Mouse (Mus musculus) gastrocnemius, adult 18-20 months (tissue): ENCODE measurements around the gene Gm28230. TPM values are rescaled to one million over a fixed set of nuclear protein-coding genes. Genes with fewer than 3 reads are reported as not detected.

Source experiments
- DNase-seq: peaks from one replicate; pipeline ENCODE4 v3.0.0; 2021; ENCODE audit warnings: low spot score
- total RNA-seq, 2 experiments: library from RNA; stranded (reverse); gene quantifications; 2 replicates each; pipeline ENCODE4 v1.2.3; 2021

Gm28230 gene
- total RNA-seq, 2 experiments from 2014 or later = 0.07 to 0.19 TPM

DNA sequence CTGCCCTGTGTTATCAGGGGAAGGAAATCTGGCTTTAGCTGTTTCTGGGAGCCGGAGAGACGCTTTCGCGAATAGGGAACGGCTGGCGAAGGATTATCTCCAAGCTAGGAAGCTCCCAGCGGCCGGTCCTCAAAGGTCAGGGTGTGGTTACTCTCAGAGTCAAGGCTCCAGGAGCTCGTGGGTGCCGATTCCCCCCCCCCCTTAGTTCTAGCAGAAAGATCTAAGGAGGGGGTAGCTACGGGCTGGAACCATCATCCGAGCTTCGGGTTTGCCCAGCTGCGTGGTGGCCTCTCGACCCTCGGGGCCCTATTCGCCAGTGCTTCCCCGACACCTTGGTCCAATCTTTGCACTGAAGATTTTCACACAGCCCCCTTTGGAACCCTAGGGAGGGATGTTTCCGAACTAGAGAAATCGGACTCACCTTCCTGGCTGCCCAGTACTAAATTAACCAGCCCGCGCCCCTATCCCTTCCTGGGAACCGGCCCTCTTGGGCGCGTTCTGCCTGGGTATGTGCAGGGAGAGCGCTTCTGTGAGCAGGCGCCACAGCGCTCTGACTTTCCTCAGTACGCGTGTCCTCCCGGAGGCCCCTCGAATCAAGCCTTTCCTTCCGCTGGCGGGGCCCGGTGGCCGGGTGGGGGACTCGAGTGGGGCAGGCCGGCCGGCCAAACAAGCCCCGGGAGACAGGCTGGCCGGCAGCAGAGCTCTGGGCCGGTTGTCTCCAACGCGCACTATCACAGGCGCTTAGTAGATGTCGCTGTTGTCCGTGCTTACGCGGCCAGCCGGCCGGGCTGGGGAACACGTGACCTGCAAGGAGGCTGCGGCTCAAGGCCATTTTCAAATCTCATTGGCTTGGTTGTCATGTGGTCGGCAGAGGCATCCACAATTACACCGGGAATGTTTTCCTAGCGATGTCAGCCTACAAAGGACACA, 35.2 kb upstream of the Gm28230 start, which contains the start of gene Hoxd10:
TSS of gene Hoxd10 (plus strand) at position 903 of the 930 bp plus-strand sequence.
- peak; percentile 82 for DNase-seq

GRCm38 (mm10) chr2:74691995-74692807, 34.3 kb upstream of the Gm28230 start:
- no peak for DNase-seq

GRCm38 (mm10) chr2:74692808-74693431, 33.6 kb upstream of the Gm28230 start:
- DNase-seq = no peak

GRCm38 (mm10) chr2:74693432-74693827, 33.1 kb upstream of the Gm28230 start:
- no peak for DNase-seq

- no peak for DNase-seq
These were observed 32.5 kb upstream of the Gm28230 start for GRCm38 (mm10) chr2:74694066-74694465.

DNA sequence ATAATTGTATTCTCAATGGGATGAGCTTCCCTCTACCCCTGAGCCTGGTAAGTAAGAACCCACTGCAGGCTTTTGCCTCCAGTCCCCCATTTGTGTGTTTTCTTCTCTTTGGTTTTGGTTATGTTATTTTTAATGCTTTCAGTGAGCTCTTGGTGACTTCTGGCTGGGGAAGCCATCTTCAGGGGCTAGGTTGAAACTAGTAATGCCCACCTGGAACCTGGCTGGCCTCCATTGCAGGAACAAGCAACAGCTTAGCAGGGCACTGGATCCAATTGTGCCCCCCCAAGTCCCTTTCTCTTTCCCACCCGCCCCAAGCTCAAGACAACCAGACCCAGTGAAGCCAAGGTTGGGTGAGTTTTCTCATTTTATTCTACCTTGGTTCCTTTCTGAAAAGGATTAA, 31.1 kb upstream of the Gm28230 start:
- DNase-seq = no peak

DNA sequence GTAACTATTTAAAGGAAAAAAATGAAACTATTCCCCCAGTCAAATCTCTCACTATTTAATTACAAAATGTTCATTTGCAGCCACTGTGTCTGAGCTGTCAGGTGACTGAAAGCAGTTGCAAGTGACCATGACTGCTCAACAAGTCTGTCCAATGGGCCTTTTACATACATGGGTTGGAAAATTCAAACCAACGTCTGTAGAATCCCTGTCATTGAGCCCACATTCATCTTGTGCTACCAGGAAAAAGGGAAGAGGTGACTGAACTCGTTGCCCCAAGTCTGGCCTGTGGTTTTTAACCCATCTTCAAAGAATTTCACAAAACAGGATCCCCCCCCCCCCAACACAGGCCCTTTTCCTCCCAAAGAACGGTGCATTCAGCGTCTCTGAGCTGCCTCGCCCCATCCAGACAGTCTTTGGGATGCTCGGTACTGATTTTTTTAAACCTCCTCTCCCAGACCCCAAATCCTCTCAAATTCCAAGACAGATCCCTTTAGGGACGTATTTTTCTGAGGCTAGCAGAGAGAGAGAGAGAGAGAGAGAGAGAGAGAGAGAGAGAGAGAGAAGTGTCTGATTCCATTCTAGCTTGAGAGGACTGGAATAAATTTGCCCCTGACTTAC, 30.6 kb upstream of the Gm28230 start:
- DNase-seq = no peak

DNA sequence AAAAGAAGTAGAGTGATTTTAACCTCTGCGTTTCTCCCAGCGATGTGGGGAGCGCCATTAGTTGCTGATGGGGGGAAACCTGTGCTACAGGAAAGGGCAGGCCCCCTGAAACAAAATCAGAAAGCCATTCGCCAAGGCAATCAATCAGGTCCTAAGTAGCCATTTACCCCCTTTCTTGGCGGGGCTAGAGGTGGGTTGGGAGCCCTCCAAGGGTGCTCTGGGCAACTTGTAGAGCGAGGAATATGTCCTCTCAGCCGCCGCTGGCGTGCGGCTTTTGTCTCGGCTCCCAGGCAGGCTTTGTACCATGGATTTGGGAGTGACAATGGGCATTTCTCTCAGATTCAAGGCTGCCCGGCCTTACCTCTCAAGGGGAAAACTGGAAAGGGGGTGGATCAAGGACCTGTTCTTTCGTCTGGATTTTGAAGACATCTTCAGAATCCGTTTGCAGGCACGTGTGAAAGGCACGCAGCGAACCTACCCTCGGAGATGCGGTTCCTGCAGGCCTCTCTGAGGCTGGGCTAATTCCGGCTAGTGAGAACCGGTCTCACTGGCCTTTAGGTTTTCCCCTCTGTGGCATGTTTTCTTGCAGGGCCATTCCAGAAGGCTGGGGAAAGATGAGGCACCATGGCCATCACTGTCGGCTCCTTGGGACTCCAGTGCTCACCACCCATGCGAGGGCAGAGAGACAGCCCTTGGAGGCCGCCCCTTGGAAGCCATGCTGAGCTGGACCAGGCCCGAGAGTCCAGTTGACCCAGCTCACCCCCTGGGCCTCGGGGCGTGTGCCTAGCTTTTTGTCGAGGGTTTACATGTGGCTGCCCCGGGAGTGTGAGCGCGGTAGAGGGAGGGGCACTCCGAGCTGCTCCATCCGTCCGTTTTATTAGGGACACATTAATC, 29.8 kb upstream of the Gm28230 start:
- DNase-seq = no peak

DNA sequence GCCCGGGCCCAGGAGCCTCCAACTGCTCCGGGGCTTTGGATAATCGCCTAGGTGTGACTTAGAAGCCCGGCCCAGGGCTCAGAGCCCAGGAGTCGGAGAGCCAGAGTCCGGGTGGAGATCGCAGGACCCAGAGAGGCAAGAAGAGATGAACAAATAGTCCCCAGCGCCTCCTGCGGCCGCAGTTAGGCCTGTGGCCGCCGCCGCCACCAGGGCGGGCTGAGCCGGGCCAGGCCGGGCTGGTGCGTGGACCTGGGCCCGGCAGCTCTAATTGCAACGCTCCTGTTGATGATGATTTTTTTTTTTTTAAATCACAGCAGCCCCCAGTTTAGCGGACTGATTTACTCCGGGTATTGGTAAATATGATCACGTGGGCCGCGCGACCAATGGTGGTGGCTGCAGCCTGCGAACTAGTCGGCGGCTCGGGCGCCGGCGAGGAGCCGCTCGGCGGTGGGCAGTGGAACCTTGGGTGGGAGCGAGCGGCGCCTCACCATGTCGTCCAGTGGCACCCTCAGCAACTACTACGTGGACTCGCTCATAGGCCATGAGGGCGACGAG, 28.9 kb upstream of the Gm28230 start, which contains the start of gene Hoxd9:
TSS of gene Hoxd9 (plus strand) at position 161 of the 555 bp plus-strand sequence.
- peak; percentile 76 for DNase-seq

DNA sequence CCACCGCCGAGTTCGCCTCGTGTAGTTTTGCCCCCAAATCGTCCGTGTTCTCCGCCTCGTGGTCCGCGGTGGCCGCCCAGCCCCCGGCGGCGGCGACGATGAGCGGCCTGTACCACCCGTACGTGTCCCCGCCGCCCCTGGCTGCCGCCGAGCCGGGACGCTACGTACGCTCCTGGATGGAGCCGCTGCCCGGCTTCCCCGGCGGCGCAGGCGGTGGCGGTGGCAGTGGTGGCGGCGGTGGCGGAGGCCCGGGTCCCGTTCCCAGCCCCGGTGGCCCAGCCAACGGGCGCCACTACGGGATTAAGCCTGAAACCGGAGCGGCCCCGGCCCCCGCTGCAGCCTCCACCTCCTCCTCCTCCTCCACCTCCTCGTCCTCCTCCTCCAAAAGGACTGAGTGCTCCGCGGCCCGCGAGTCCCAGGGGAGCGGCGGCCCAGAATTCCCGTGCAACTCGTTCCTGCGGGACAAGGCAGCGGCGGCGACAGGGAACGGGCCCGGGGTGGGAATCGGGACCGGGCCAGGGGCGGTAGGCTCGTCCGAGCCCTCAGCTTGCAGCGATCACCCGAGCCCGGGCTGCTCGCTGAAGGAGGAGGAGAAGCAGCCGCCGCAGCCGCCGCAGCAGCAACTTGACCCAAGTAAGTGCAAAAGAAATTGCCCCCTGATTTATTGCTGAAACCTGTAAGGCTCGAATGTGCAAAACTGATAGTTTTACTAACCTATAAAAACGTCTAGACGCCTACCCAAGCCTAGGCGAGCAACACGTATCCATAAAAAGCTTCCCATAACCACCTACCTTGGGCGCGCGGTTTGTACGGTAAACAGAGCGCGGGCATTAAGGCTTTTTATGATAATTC, 28.1 kb upstream of the Gm28230 start:
- peak; percentile 60 for DNase-seq

GRCm38 (mm10) chr2:74699053-74699430, 27.5 kb upstream of the Gm28230 start:
- DNase-seq = no peak

DNA sequence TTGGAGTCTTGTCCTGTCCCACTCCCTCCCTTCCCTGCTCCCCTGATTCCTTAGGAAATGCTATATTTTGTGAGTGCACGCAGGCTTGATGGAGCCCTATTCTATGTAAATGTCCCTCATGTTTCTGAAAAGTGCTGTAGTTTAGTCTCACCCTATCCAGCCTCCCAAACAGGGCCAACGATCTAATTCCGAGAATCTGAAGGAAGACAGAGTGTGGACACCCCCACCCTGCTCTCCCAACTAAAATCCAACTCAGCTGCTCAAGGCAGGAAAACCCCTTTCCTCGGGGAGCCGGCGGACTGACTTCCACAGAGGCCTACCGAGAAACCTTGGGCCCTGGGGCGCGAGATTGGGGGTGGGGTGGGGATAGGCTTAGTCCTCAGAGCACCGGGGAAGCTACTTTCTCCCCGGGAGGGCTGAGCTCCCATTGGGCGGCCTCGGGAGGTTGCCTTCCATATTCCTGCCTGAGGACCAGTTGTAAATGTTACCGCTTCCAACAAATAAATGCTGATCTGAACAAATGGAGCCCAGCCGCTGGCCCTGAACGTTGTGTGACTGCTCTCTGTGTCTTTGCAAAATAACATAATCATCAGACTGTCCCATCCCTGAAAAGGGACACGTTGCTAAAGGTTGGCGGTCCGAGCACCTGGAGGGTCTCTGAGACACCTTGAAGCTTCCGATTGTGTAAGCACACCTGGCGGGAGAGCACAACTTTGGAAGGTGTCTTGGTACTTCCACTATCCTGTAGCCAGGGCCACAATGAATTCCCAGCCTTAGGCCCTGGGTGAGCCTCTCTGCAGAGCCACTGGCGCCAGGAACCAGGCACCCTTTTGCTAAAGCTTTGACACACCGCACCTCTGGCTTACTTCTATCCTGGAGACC, 26.6 kb upstream of the Gm28230 start:
- DNase-seq = no peak

DNA sequence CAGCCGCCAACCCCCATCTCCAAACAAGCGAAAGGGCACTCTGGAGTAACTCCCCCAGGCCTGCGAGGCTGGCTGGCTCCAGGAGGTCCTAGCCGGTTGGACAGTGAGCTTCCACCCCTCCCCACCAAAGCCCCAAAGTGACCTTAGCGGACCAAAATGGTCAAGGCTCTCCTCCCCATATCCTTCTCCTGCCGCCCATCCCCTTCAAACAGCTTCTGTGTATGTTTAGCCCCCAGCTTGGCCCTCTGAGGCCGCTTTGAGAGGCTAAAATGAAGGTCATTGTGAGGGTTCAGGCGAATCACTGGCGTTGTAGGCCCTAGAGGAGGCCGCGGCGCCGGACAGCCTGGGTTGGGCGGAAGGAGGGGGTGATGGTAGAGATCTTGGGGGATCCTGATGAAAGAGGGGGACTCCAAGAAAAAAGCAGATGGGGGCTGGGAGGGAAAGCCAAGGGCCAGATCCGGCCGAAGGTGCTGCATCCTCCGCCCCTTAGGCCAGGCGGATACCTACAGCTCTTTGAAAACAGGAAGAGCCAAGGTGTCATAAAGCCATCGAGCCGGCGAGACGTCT, 25.9 kb upstream of the Gm28230 start:
- DNase-seq = no peak

DNA sequence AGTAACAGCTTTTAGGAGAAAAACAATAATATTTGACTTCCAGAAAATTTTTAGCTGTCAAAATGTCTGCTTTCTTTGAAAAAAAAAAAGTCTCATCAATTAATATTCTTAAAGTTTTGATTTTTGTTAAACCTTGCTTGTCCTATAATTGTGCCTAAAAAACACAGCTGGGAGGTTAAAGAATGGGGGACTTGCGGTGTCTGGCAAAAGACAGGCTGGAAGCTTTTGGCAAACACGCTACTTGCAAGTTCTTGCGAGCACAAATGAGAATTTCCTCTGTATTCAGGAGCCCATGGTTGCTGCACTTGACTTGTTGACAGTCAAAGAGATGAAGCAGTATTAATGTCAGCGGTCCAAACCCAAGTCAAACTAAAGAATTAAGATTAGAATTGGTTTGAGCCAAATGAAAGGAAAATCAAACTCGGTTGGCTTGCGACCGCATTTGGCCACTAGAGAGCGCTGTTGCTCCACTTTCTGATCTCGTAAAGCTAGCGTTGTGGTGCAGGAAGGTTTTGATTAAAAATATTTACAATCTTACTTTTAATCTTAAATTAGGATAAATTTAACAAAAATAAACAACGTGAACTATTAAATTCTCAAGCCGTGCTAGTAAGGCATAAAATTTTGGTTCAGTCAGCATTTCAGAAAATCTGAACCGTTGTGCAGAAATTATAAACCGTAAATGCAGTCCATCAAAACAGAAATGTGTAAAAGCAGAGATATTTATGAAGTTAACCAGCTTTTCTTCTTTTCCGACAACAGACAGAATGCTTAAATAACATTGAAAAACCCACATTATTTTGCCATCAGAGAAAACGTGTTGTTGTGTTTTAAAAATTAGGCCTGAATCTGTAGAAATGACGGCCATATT, 24.3 kb upstream of the Gm28230 start:
- DNase-seq = peak; percentile 77

DNA sequence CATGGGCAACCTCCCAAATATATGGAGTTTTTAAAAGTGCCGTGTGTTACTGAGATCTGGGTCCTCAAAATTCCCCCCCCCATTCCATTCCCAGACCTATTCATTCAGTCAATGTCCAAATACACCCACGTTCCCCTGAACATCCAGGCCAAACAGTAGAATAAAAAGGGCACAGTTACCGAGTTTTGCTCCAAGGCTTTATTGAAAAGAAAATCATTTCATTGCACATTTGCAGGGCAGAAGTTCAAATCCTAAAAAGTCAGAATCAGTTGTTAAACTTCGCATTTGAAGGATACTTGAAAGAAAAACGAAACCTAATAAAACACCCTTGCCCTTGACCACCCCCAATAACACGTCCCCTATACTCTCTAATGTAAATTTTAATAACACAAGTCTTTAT, 23.7 kb upstream of the Gm28230 start:
- no peak for DNase-seq

DNA sequence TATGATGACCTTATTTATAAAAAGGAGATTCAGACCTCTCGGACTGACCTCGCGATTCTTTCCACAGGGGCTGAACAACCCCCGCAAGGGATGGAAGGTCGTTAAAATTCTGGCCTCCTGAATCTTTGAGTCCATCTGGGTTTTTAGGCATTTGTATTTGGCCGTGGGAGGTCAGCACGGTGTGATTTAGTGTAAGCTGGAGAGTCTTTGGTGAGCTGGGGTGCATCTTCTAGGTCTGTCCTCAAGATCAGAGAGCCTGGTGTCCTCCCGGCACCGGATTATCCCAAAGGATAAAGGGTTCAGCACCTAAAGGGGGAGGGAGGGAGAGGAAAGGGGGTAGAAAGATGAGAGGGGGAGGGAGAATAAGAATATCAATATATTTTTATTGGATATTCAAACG, 23.2 kb upstream of the Gm28230 start:
- no peak for DNase-seq
